Mouse (Mus musculus): ENCODE data around the gene Galnt2. TPM values are rescaled to one million over a fixed set of nuclear protein-coding genes. Genes with fewer than 3 reads are reported as not detected.

Gene Galnt2
- polyA plus RNA-seq, 1 experiment: 8.1 TPM

- Histone ChIP-seq H3K36me3 (ENCODE audit: control insufficient read depth, insufficient read depth, low read length) (no peaks in the 10 kb centered on the region), H3K4me3 (ENCODE audit: low read depth, low read length) (no peak overlapping the region), H3K4me1 (ENCODE audit: control insufficient read depth, insufficient read depth, insufficient read length, low read length) (no peaks in the 10 kb centered on the region), H3K27me3 (ENCODE audit: control insufficient read depth, insufficient read depth, low read length) (no peaks in the 10 kb centered on the region), H3K27ac (ENCODE audit: insufficient read depth, low read depth, low read length) (no peak overlapping the region)
- WGBS: 78% methylated on average over 7 of the region's 7 CpGs
- no peak for TF ChIP-seq POLR2A (IDR thresholded peaks at IDR 0.05; ENCODE audit: low read depth, low read length)
- TF ChIP-seq CTCF (IDR thresholded peaks at IDR 0.05; ENCODE audit: extremely low read depth, insufficient read length, insufficient replicate concordance, low read depth, low read length): no peak
Observed at GRCm38 (mm10) chr8:124362589-124362988, 131.4 kb downstream of the Galnt2 start.

- no peak overlapping the region for H3K27ac ChIP-seq (ENCODE audit: insufficient read depth, low read depth, low read length)
- WGBS: 91% methylated on average over 15 of the region's 15 CpGs
- H3K36me3 ChIP-seq (ENCODE audit: control insufficient read depth, insufficient read depth, low read length): no peaks in the 10 kb centered on the region
Observed at GRCm38 (mm10) chr8:124363337-124363736, 132.1 kb downstream of the Galnt2 start.

GRCm38 (mm10) chr8:124368213-124368612 lies 137.0 kb downstream of the Galnt2 start:
- Histone ChIP-seq H3K36me3 (ENCODE audit: control insufficient read depth, insufficient read depth, low read length) (no peaks in the 10 kb centered on the region), H3K27ac (ENCODE audit: insufficient read depth, low read depth, low read length) (no peak overlapping the region), H3K4me3 (ENCODE audit: low read depth, low read length) (no peak overlapping the region), H3K27me3 (ENCODE audit: control insufficient read depth, insufficient read depth, low read length) (0 out of 2 replicates have a peak, but pooled peaks cover 2% of the 10 kb centered on the region), H3K4me1 (ENCODE audit: control insufficient read depth, insufficient read depth, insufficient read length, low read length) (no peaks in the 10 kb centered on the region)
- TF ChIP-seq CTCF (IDR thresholded peaks at IDR 0.05; ENCODE audit: extremely low read depth, insufficient read length, insufficient replicate concordance, low read depth, low read length) (peak; percentile 88; the same call in 1 of the 2 replicates), POLR2A (IDR thresholded peaks at IDR 0.05; ENCODE audit: low read depth, low read length) (no peak)
- WGBS: 12% methylated on average over 8 of the region's 8 CpGs

More at GRCm38 (mm10) chr8:124363337-124363736, 132.1 kb downstream of the Galnt2 start:
- TF ChIP-seq CTCF (IDR thresholded peaks at IDR 0.05; ENCODE audit: extremely low read depth, insufficient read length, insufficient replicate concordance, low read depth, low read length) (no peak), POLR2A (IDR thresholded peaks at IDR 0.05; ENCODE audit: low read depth, low read length) (no peak)
- Histone ChIP-seq H3K4me1 (ENCODE audit: control insufficient read depth, insufficient read depth, insufficient read length, low read length) (no peaks in the 10 kb centered on the region), H3K4me3 (ENCODE audit: low read depth, low read length) (no peak overlapping the region), H3K27me3 (ENCODE audit: control insufficient read depth, insufficient read depth, low read length) (0 out of 2 replicates have a peak, but pooled peaks cover 2% of the 10 kb centered on the region)

- Histone ChIP-seq H3K4me1 (ENCODE audit: control insufficient read depth, insufficient read depth, insufficient read length, low read length) (no peaks in the 10 kb centered on the region), H3K27me3 (ENCODE audit: control insufficient read depth, insufficient read depth, low read length) (0 out of 2 replicates have a peak, but pooled peaks cover 2% of the 10 kb centered on the region), H3K36me3 (ENCODE audit: control insufficient read depth, insufficient read depth, low read length) (no peaks in the 10 kb centered on the region), H3K4me3 (ENCODE audit: low read depth, low read length) (no peak overlapping the region), H3K27ac (ENCODE audit: insufficient read depth, low read depth, low read length) (no peak overlapping the region)
- TF ChIP-seq POLR2A (IDR thresholded peaks at IDR 0.05; ENCODE audit: low read depth, low read length): no peak
- no peak for TF ChIP-seq CTCF (IDR thresholded peaks at IDR 0.05; ENCODE audit: extremely low read depth, insufficient read length, insufficient replicate concordance, low read depth, low read length)
- 74% methylated on average over 17 of the region's 17 CpGs for WGBS
Observed at GRCm38 (mm10) chr8:124370422-124371183, 139.4 kb downstream of the Galnt2 start.

GRCm38 (mm10) chr8:124371410-124372123 lies 140.4 kb downstream of the Galnt2 start:
- no peak for TF ChIP-seq POLR2A (IDR thresholded peaks at IDR 0.05; ENCODE audit: low read depth, low read length)
- no peak for TF ChIP-seq CTCF (IDR thresholded peaks at IDR 0.05; ENCODE audit: extremely low read depth, insufficient read length, insufficient replicate concordance, low read depth, low read length)
- Histone ChIP-seq H3K27ac (ENCODE audit: insufficient read depth, low read depth, low read length) (no peak overlapping the region), H3K27me3 (ENCODE audit: control insufficient read depth, insufficient read depth, low read length) (0 out of 2 replicates have a peak, but pooled peaks cover 2% of the 10 kb centered on the region), H3K4me1 (ENCODE audit: control insufficient read depth, insufficient read depth, insufficient read length, low read length) (no peaks in the 10 kb centered on the region), H3K36me3 (ENCODE audit: control insufficient read depth, insufficient read depth, low read length) (no peaks in the 10 kb centered on the region), H3K4me3 (ENCODE audit: low read depth, low read length) (no peak overlapping the region)
- 76% methylated on average over 23 of the region's 23 CpGs for WGBS

GRCm38 (mm10) chr8:124373753-124374152 lies 142.6 kb downstream of the Galnt2 start:
- TF ChIP-seq POLR2A (IDR thresholded peaks at IDR 0.05; ENCODE audit: low read depth, low read length) (no peak), CTCF (IDR thresholded peaks at IDR 0.05; ENCODE audit: extremely low read depth, insufficient read length, insufficient replicate concordance, low read depth, low read length) (no peak)

GRCm38 (mm10) chr8:124375168-124375567 lies 144.0 kb downstream of the Galnt2 start:
- no peak overlapping the region for H3K27ac ChIP-seq (ENCODE audit: insufficient read depth, low read depth, low read length)
- H3K27me3 ChIP-seq (ENCODE audit: control insufficient read depth, insufficient read depth, low read length): no peaks in the 10 kb centered on the region

More at GRCm38 (mm10) chr8:124373753-124374152, 142.6 kb downstream of the Galnt2 start:
- 84% methylated on average over 5 of the region's 5 CpGs for WGBS
- H3K4me3 ChIP-seq (ENCODE audit: low read depth, low read length): no peak overlapping the region
- no peaks in the 10 kb centered on the region for H3K27me3 ChIP-seq (ENCODE audit: control insufficient read depth, insufficient read depth, low read length)
- H3K36me3 ChIP-seq (ENCODE audit: control insufficient read depth, insufficient read depth, low read length): no peaks in the 10 kb centered on the region
- no peaks in the 10 kb centered on the region for H3K4me1 ChIP-seq (ENCODE audit: control insufficient read depth, insufficient read depth, insufficient read length, low read length)
- no peak overlapping the region for H3K27ac ChIP-seq (ENCODE audit: insufficient read depth, low read depth, low read length)

More at GRCm38 (mm10) chr8:124375168-124375567, 144.0 kb downstream of the Galnt2 start:
- Histone ChIP-seq H3K4me1 (ENCODE audit: control insufficient read depth, insufficient read depth, insufficient read length, low read length) (no peaks in the 10 kb centered on the region), H3K36me3 (ENCODE audit: control insufficient read depth, insufficient read depth, low read length) (no peaks in the 10 kb centered on the region), H3K4me3 (ENCODE audit: low read depth, low read length) (no peak overlapping the region)
- TF ChIP-seq CTCF (IDR thresholded peaks at IDR 0.05; ENCODE audit: extremely low read depth, insufficient read length, insufficient replicate concordance, low read depth, low read length) (no peak), POLR2A (IDR thresholded peaks at IDR 0.05; ENCODE audit: low read depth, low read length) (no peak)
- 57% methylated on average over 6 of the region's 6 CpGs for WGBS

All from small intestine, adult 2 months (tissue).